Mouse (Mus musculus) ovary, postnatal 10 days (tissue): Measurements from ENCODE around the gene Nes.

Source experiments
- DNase-seq: peaks from one replicate; pipeline ENCODE4 v3.0.0; 2022; ENCODE audit warnings: low spot score

Nes gene

GRCm38 (mm10) chr3:87949955-87950515 is 20.8 kb upstream of the Nes start:
- DNase-seq = no peak

- DNase-seq = no peak
These were observed 18.9 kb upstream of the Nes start for GRCm38 (mm10) chr3:87951946-87952345.

- DNase-seq = no peak
These were observed 18.4 kb upstream of the Nes start for GRCm38 (mm10) chr3:87952440-87952839.

GRCm38 (mm10) chr3:87958056-87958455 is 12.8 kb upstream of the Nes start:
- no peak for DNase-seq

GRCm38 (mm10) chr3:87958476-87958875 is 12.4 kb upstream of the Nes start:
- DNase-seq = no peak

GRCm38 (mm10) chr3:87958967-87959366 is 11.9 kb upstream of the Nes start:
- DNase-seq = no peak

- DNase-seq = no peak
These were observed 11.5 kb upstream of the Nes start for GRCm38 (mm10) chr3:87959371-87959770.

- no peak for DNase-seq
These were observed 10.7 kb upstream of the Nes start for GRCm38 (mm10) chr3:87960191-87960585.

GRCm38 (mm10) chr3:87960586-87961191 is 10.2 kb upstream of the Nes start:
- DNase-seq = peak; percentile 71

GRCm38 (mm10) chr3:87970184-87970938 is 517 bp upstream of the Nes start:
- no peak for DNase-seq

- DNase-seq = no peak
These were observed 768 bp downstream of the Nes start for GRCm38 (mm10) chr3:87971489-87972202.

- no peak for DNase-seq
These were observed 1.4 kb downstream of the Nes start for GRCm38 (mm10) chr3:87972203-87972664.

- no peak for DNase-seq
These were observed 1.9 kb downstream of the Nes start for GRCm38 (mm10) chr3:87972776-87973175.

GRCm38 (mm10) chr3:87973593-87974380 is 2.9 kb downstream of the Nes start:
- DNase-seq = no peak

- no peak for DNase-seq
These were observed 3.6 kb downstream of the Nes start for GRCm38 (mm10) chr3:87974381-87974987.

- DNase-seq = no peak
These were observed 8.6 kb downstream of the Nes start for GRCm38 (mm10) chr3:87979493-87979892.

GRCm38 (mm10) chr3:87980085-87980484 is 9.2 kb downstream of the Nes start:
- DNase-seq = no peak

- DNase-seq = no peak
These were observed 9.8 kb downstream of the Nes start for GRCm38 (mm10) chr3:87980728-87981127.

- no peak for DNase-seq
These were observed 10.4 kb downstream of the Nes start for GRCm38 (mm10) chr3:87981214-87981760.

- DNase-seq = no peak
These were observed 11.3 kb downstream of the Nes start for GRCm38 (mm10) chr3:87981894-87982835.
